Mouse (Mus musculus) heart, adult 18-20 months (tissue): ENCODE data around the gene Irs2. TPM values are rescaled to one million over a fixed set of nuclear protein-coding genes. Genes with fewer than 3 reads are reported as not detected.
A peak's percentile ranks its signal among the peaks of the same experiment; 100 is the strongest.

ENCODE experiments used
- DNase-seq, 2 experiments: peaks; one replicate each; pipeline ENCODE4 v3.0.0; 2021 to 2022; ENCODE audit warnings: mixed read lengths in 1 of 2
- total RNA-seq, 2 experiments: library from RNA; stranded (reverse); gene quantifications; 2 replicates each; pipeline ENCODE4 v1.2.3; 2021

Irs2 gene
- total RNA-seq, 2 experiments from 2014 or later, result 17.8 to 18.5 TPM

DNA sequence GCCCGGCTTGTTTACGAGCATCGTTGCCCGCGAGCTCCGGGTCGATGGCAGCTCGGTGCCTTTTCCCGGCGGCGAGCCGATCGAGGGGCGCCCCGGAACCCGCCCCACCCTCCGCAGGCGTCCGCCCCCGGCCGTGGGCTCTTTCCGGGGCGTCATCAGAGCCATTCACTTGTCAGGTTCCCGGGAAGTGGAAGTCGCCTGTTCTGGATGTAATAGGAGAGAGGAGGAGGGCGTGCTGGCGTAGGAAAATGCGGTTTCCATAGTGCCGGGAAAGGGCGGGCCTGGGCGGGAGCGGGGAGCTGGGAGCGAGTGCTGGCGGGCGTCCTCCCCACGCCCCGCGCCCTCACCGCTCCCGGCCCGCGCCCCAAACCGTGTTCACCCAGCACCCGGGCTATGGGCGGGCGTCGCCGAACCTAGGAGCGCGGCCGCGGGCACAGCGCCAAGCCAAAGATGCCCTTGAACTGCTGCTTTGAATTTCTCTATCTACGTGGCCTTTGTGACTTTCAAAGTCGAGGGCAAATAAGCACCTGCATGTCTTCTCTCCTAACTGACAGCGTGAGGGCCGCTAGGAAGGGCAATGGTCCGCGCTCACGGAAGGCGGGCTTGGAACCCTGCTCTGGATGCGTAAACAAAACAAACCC, 1.3 kb upstream of the Irs2 start:
- peak; percentile 78 to 81 for DNase-seq

DNA sequence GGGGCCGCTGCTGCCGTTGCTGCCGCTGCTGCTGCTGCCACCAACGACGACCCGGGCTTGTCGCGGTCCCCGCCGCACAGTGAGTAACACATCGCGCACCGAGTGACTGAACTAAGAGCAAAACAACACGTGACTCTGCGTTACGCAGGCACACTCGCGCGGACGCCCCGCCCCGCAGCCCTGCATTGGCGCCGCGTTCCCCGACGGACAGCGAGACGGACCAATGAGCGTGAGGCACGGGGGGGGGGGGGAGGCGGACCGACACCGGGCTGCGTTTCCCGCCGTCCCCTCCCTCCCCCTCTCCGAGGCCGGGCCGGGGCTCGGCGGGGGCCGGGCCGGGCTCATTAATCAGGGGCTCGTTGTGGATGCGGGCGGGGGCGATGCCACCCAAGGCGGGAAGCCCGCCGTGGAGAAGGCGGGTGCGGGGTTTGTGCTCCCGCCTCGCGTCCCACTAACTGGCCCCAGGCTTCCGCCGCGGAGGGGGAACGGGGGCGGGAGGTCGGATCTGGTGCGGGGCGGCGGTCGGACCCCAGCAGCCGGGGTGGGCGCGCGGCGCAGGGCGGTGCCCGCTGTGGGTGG, 673 bp upstream of the Irs2 start:
- peak; percentile 97 for DNase-seq

- peak; percentile 49 to 77 for DNase-seq
These were observed 478 bp downstream of the Irs2 start for GRCm38 (mm10) chr8:11007581-11008378.

GRCm38 (mm10) chr8:11007001-11007580, 1.2 kb downstream of the Irs2 start:
- peak; percentile 91 for DNase-seq

GRCm38 (mm10) chr8:11006276-11006630, 2.0 kb downstream of the Irs2 start:
- DNase-seq, result no peak

- no peak for DNase-seq
These were observed 2.6 kb downstream of the Irs2 start for GRCm38 (mm10) chr8:11005460-11006275.

GRCm38 (mm10) chr8:11004781-11005459, 3.3 kb downstream of the Irs2 start:
- no peak for DNase-seq

GRCm38 (mm10) chr8:11003917-11004470, 4.3 kb downstream of the Irs2 start:
- DNase-seq, result no peak

- DNase-seq, result no peak
These were observed 5.0 kb downstream of the Irs2 start for GRCm38 (mm10) chr8:11003253-11003652.

- no peak for DNase-seq
These were observed 5.4 kb downstream of the Irs2 start for GRCm38 (mm10) chr8:11002816-11003215.

- peak in 1 of 2 experiments; percentile 58 for DNase-seq
These were observed 7.2 kb downstream of the Irs2 start for GRCm38 (mm10) chr8:11001062-11001549.

DNA sequence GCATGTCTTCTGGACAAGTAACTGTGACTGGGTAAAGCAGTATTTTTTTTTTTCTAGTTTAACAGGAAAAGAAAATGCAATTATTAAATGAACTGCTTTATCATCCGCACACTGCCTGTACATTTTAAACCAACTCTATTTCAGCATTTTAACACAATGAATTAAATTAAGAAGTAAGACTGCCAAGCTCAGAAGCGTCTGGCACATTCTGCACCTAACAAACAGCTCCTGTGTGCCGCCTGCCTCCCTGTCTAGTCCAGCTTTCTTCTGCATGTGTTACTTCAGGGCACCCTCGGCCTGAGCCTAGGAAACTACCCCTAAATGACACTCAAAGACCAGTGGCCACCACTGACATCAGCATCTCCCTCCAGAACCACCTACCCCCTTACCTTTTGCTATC, 8.7 kb downstream of the Irs2 start:
- DNase-seq, result no peak

DNA sequence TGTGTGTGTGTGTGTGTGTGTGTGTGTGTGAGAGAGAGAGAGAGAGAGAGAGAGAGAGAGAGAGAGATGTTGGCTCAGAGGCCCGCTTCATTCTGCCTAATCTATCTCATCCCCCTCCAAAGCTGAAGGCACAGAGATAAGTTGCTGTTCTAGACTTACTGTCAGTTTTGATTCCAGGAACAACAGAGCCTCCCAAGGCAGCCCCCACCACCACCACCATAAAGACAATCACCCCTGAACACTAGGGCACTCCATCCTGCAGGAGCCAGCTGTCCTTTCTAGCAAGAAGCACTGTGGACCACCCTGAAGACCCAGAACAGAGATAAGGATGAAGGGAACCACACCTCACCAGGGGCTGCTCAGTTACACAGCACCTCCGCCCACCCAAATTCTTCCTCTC, 12.0 kb downstream of the Irs2 start:
- DNase-seq, result no peak

DNA sequence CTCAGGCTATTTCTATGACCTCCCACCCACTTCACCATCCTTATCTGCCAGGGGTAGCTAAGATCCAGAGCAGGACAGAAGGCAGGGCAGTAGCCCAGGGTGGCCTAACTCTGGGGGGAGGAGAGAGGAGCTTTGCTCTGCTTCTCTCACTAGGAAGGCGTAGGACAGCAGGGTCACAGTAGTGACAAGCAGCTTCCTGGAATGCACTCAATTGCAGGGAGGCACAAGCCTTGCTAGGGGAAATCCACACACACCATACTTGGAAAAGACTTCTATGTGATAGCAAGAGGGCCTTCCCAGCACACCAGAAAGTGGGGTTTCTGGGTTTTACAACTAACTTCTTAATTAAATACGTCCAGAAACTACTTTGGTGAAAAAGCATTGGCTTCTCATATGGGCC, 12.5 kb downstream of the Irs2 start:
- no peak for DNase-seq

GRCm38 (mm10) chr8:10994390-10994954, 13.8 kb downstream of the Irs2 start:
- no peak for DNase-seq

DNA sequence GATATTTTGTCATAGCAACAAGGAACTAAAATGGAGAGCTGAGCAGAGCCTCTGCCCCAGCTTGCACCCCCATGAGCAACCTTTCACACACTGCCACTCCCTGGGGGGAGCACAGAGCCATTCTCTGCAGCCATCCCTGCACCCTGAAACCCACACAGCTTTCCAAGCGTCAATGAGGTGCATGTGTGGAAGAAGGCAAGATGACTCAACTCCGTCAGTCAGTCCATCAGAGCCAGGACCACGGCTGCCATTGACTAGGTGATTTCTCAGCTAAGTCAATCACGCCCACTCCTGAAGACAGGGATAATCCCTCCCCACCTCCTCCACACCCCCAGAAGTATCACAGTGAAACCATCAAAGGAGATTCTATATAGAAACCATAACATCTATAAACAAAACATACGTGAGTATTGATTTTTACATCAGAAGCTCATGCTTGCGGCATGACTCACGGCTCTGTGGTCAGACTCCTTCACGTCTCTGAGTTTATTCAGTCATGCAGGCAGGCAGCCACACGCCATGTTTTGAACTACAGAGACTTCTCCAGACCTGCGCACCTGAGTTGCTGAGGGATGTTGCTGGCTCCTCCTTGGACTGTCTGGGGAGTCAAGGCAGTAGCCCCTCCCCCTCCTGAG, 14.6 kb downstream of the Irs2 start:
- DNase-seq, result no peak

GRCm38 (mm10) chr8:10992081-10992480, 16.2 kb downstream of the Irs2 start:
- DNase-seq, result no peak

DNA sequence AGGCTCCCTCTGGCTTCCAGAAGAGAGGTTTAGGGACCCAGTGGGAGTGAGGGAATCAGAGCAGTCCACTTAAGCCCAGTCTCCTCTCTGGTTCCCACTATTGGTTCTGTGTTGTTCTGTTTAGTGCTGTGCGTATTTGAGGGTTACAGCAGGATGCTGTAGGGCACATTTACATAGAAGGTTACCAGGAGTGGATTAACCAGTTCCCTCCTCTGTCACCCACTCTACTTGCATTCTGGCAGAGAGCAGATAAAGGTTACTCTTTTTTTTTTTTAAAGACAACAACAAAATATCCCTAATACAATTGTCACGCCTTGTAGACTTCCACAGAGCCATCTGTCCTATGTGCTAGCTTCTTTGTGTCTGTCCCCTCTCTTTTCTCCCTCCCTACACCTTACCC, 16.9 kb downstream of the Irs2 start:
- DNase-seq, result no peak

DNA sequence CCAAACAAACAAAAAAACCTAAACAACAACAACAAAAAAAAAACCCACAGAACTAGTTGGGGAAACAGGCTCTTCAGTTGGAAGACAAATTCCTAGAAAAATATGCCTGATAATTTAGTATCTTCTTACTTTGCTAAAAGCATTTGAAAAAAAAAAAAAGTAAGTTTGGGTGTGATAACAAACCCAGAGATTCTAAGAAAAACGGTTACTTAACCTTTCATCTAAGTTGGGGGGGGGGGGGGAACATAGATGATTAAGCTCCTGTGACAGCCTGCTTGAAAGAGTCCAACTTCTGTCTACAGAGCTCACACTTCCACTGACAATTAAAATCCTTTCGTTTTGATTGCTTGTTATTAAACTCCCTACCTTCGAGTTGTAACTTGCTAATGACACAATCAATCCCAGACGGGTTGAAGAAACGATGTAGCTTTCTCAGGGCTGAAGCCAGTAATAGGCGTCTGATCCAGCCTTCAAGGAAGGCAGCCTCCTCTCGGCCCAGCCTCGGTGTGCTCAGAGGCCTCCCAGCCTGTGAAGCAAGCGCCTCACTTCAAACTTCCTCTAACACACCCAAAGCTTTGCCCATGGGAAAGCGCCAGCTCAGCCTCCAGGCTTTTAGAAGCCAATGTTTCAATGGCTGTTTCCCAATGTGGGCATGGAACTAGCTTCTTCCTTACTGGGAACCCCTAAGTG, 17.7 kb downstream of the Irs2 start:
- DNase-seq, result peak in 1 of 2 experiments; percentile 37

DNA sequence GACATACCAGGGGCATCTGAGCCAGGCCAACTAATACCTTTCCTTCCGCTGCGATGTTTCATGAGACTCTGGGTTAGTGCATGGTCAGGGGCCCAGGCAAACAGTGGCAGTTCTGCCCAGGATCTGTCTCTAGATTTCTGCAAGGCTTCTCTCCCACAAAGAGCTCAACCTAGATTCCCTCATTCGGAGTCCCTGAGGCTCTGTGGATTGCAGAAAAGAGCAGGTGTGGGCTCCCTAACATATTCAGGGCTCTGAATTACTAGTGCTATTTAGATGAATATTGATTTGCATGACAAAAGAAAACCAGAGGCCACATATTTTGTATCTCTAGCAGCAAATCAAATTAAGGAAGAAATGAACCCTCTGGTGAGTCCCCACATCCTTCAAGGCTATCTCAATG, 18.3 kb downstream of the Irs2 start:
- no peak for DNase-seq
